In the genomic region with DNA sequence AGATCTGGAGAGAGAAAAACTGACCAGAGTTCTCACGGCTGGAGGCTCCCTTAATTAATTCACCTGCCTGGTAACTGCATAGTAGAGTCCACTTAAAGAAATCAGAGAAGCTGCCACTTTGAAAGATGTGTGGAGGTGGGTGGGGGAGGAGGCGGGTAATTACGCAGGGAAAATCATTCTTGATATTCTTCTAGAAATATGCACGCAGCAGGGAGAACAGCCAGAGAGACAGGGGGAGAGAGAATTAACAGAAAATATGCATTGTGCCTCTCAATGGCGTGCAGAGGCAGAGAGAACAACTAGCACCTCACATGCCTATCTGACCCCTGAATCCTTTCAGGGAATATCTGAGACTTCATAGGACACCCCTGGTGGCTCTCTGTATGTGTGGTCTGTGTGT, we compare ENCODE assay signal across 12 mouse cellular contexts. TPM values are rescaled to one million over a fixed set of nuclear protein-coding genes. Genes with fewer than 3 reads are reported as not detected.
DNase-seq lines count a peak whose midpoint lies in the region; ATAC-seq and TF ChIP-seq lines count a peak whose summit lies in the region.
"Had no signal": no experiment of that assay in that cellular context is flagged by ENCODE, and none has a peak within 500 bp of the region (broad histone marks: within the 10 kb centered on the region; RNA-seq: fewer than 3 reads in every experiment).

No protein-coding gene starts in this region.

- intact Hi-C loops in left cerebral cortex, postnatal 25 days (cut with DNase I), result loop anchor here (5.0 to 10.0 kb wide), 3 partner anchors 128 to 265 kb away; partner anchors contain the start of genes Esrp2, Prmt7 and Slc7a6os

- H3K27me3 ChIP-seq in forebrain, embryonic 13.5 days, result no peaks in the 10 kb centered on the region
- H3K27me3 ChIP-seq in forebrain, embryonic 16.5 days (replicated peaks; ENCODE audit: control insufficient read depth, insufficient read depth, low read length), result no peaks in the 10 kb centered on the region
- H3K27me3 ChIP-seq in intestine, embryonic 14.5 days (replicated peaks; ENCODE audit: control insufficient read depth, insufficient read depth, low read length), result no peaks in the 10 kb centered on the region
- H3K27me3 ChIP-seq in intestine, postnatal 0 days (replicated peaks; ENCODE audit: control insufficient read depth, insufficient read depth, low read length), result no peaks in the 10 kb centered on the region
- H3K27me3 ChIP-seq: midbrain, embryonic 12.5 days had no signal

- no peak overlapping the region for H3K4me3 ChIP-seq in forebrain, embryonic 13.5 days
- H3K4me3 ChIP-seq in forebrain, embryonic 16.5 days (replicated peaks; ENCODE audit: low read length), result no peak overlapping the region
- H3K4me3 ChIP-seq in intestine, embryonic 14.5 days (ENCODE audit: low read depth, low read length), result no peak overlapping the region
- H3K4me3 ChIP-seq in intestine, postnatal 0 days (ENCODE audit: low read depth, low read length), result no peak overlapping the region
- H3K4me3 ChIP-seq in embryonic fibroblast, embryonic 13.5 days (ENCODE audit: insufficient read depth, low read length), result 0 out of 2 replicates have a peak overlapping the region, but pooled peaks have one; percentile 3
- H3K4me3 ChIP-seq: liver, embryonic 15.5 days; midbrain, embryonic 12.5 days had no signal

- no peak for ATAC-seq in forebrain, embryonic 13.5 days
- ATAC-seq in forebrain, embryonic 16.5 days, result no peak
- no peak for ATAC-seq in intestine, embryonic 14.5 days (replicated peaks; ENCODE audit: low FRiP score, low TSS enrichment, low read depth)
- ATAC-seq in intestine, postnatal 0 days, result no peak

- no peak for TF ChIP-seq POLR2A in embryonic fibroblast, embryonic 13.5 days (IDR thresholded peaks at IDR 0.05; ENCODE audit: low read depth, low read length)

- 49% methylated on average over 5 of the region's 5 CpGs for WGBS in forebrain, embryonic 13.5 days
- 37% methylated on average over 5 of the region's 5 CpGs for WGBS in forebrain, embryonic 16.5 days
- WGBS in intestine, embryonic 14.5 days, result 26% methylated on average over 5 of the region's 5 CpGs
- WGBS in intestine, postnatal 0 days, result 52% methylated on average over 5 of the region's 5 CpGs

- H3K9me3 ChIP-seq in forebrain, embryonic 13.5 days (replicated peaks), result no peaks in the 10 kb centered on the region
- no peaks in the 10 kb centered on the region for H3K9me3 ChIP-seq in forebrain, embryonic 16.5 days (ENCODE audit: control insufficient read depth, low read length)
- no peaks in the 10 kb centered on the region for H3K9me3 ChIP-seq in intestine, embryonic 14.5 days (ENCODE audit: control insufficient read depth, low read length)
- no peaks in the 10 kb centered on the region for H3K9me3 ChIP-seq in intestine, postnatal 0 days (ENCODE audit: control insufficient read depth)
- H3K9me3 ChIP-seq: liver, embryonic 15.5 days; midbrain, embryonic 12.5 days had no signal

- no peak overlapping the region for H3K9ac ChIP-seq in forebrain, embryonic 13.5 days
- no peak overlapping the region for H3K9ac ChIP-seq in forebrain, embryonic 16.5 days (replicated peaks; ENCODE audit: low read depth, low read length)
- no peak overlapping the region for H3K9ac ChIP-seq in intestine, embryonic 14.5 days (ENCODE audit: low read length)
- H3K9ac ChIP-seq in intestine, postnatal 0 days (ENCODE audit: low read depth, low read length), result no peak overlapping the region
- H3K9ac ChIP-seq: liver, embryonic 15.5 days had no signal

- no peaks in the 10 kb centered on the region for H3K36me3 ChIP-seq in forebrain, embryonic 13.5 days (ENCODE audit: poor library complexity, severe bottlenecking)
- no peaks in the 10 kb centered on the region for H3K36me3 ChIP-seq in forebrain, embryonic 16.5 days (ENCODE audit: control insufficient read depth, insufficient read depth)
- H3K36me3 ChIP-seq in intestine, embryonic 14.5 days (ENCODE audit: control insufficient read depth, insufficient read depth, low read length), result no peaks in the 10 kb centered on the region
- no peaks in the 10 kb centered on the region for H3K36me3 ChIP-seq in intestine, postnatal 0 days (ENCODE audit: control insufficient read depth, insufficient read depth)
- H3K36me3 ChIP-seq: liver, embryonic 15.5 days; midbrain, embryonic 12.5 days had no signal

- DNase-seq in intestine, embryonic 14.5 days (ENCODE audit: low spot score), result no peak
- peak; percentile 60 for DNase-seq in 3T3-L1 (ENCODE audit: low read depth, low spot score)
- DNase-seq in left cerebral cortex, postnatal 25 days (ENCODE audit: low spot score in 2 of 2), result no peak
- DNase-seq in testis, postnatal 10 days (ENCODE audit: low spot score), result no peak
- DNase-seq: layer of hippocampus, postnatal 36 days; thymus, postnatal 4 days had no signal

- H3K4me2 ChIP-seq in forebrain, embryonic 13.5 days, result no peak overlapping the region
- H3K4me2 ChIP-seq in forebrain, embryonic 16.5 days (ENCODE audit: low read length), result no peak overlapping the region
- no peak overlapping the region for H3K4me2 ChIP-seq in intestine, embryonic 14.5 days (ENCODE audit: low read length)
- H3K4me2 ChIP-seq in intestine, postnatal 0 days (replicated peaks; ENCODE audit: low read depth), result no peak overlapping the region
- H3K4me2 ChIP-seq: liver, embryonic 15.5 days; midbrain, embryonic 12.5 days had no signal

- no peak for TF ChIP-seq CTCF in intestine, postnatal 0 days (IDR thresholded peaks at IDR 0.05; ENCODE audit: low read depth)
- TF ChIP-seq CTCF in embryonic fibroblast, embryonic 13.5 days (IDR thresholded peaks at IDR 0.05; ENCODE audit: borderline replicate concordance, insufficient read depth, low read length), result no peak

- H3K27ac ChIP-seq in forebrain, embryonic 13.5 days, result 0 out of 2 replicates have a peak overlapping the region, but pooled peaks have one; percentile 2
- no peak overlapping the region for H3K27ac ChIP-seq in forebrain, embryonic 16.5 days (ENCODE audit: low read length)
- peak overlapping the region; percentile 67 for H3K27ac ChIP-seq in intestine, embryonic 14.5 days (ENCODE audit: low read depth)
- no peak overlapping the region for H3K27ac ChIP-seq in intestine, postnatal 0 days (ENCODE audit: low read depth, low read length)
- peak overlapping the region; percentile 94 for H3K27ac ChIP-seq in embryonic fibroblast, embryonic 13.5 days (ENCODE audit: insufficient read depth, low read length)
- H3K27ac ChIP-seq: liver, embryonic 15.5 days; midbrain, embryonic 12.5 days had no signal

- H3K4me1 ChIP-seq in forebrain, embryonic 13.5 days, result peaks cover 14% of the 10 kb centered on the region; the same call in 1 of the 2 replicates
- peaks cover 10% of the 10 kb centered on the region for H3K4me1 ChIP-seq in forebrain, embryonic 16.5 days (replicated peaks; ENCODE audit: control insufficient read depth, insufficient read depth, low read length)
- H3K4me1 ChIP-seq in intestine, embryonic 14.5 days (replicated peaks; ENCODE audit: control insufficient read depth, insufficient read depth, low read length), result peaks cover 11% of the 10 kb centered on the region
- peaks cover 3% of the 10 kb centered on the region for H3K4me1 ChIP-seq in intestine, postnatal 0 days (replicated peaks; ENCODE audit: control insufficient read depth, insufficient read depth, low read length)
- H3K4me1 ChIP-seq in embryonic fibroblast, embryonic 13.5 days (ENCODE audit: control insufficient read depth, insufficient read depth, low read length), result peaks cover 16% of the 10 kb centered on the region

RNA-seq across cellular contexts. Expression of gene Zfp90, which starts 14.9 kb away (rescaled TPM):
- polyA plus RNA-seq in forebrain, embryonic 13.5 days (2015; fragmentation: Nextera tagmentation; extraction: Ambion mirVana), result 41.4 and 46.0 TPM in 2 replicates
- 59.2 and 61.3 TPM in 2 replicates for polyA plus RNA-seq in forebrain, embryonic 16.5 days (2015; fragmentation: Nextera tagmentation; extraction: Ambion mirVana)
- 21.2 and 23.0 TPM in 2 replicates for polyA plus RNA-seq in intestine, embryonic 14.5 days (2014; fragmentation: Nextera tagmentation; extraction: Ambion mirVana)
- 5.6 and 6.6 TPM in 2 replicates for polyA plus RNA-seq in intestine, postnatal 0 days (2015; fragmentation: Nextera tagmentation; extraction: Ambion mirVana)
- 10.1 and 11.7 TPM in 2 replicates for polyA plus RNA-seq in embryonic fibroblast, embryonic 13.5 days (2011; ENCODE audit: insufficient read length, low read depth, missing spikeins)
- total RNA-seq in left cerebral cortex, postnatal 25 days (2021), result 10 to 100 TPM in 1 of 2 experiments, 1 to 10 TPM in 1; 9.9 to 10.4 TPM

Comparison
In these comparisons a context has a peak if more than half of its experiments do, and no peak if none do; other contexts are left out.
1. H3K27ac ChIP-seq: peak in forebrain, embryonic 13.5 days (single experiment), intestine, embryonic 14.5 days (single experiment) and embryonic fibroblast, embryonic 13.5 days (single experiment); none in forebrain, embryonic 16.5 days (single experiment) and intestine, postnatal 0 days (single experiment).